Mouse (Mus musculus) gastrocnemius, postnatal 25 days (tissue): Measurements from ENCODE around the gene Ptprh. TPM values are rescaled to one million over a fixed set of nuclear protein-coding genes. Genes with fewer than 3 reads are reported as not detected.

ENCODE experiments used
- DNase-seq: peaks from one replicate; pipeline ENCODE4 v3.0.0; 2022
- long read RNA-seq, 2 experiments: library from polyadenylated mRNA; stranded (forward); transcript quantifications; one replicate each; pipeline ENCODE4 v2.0.0; 2021
- total RNA-seq, 2 experiments: library from RNA; stranded (reverse); gene quantifications; 1 replicate in 1 of 2; 2 replicates in 1 of 2; pipeline ENCODE4 v1.2.3; 2021

Gene Ptprh
- total RNA-seq: not detected
- long read RNA-seq, experiment 1: 0 reads
- long read RNA-seq, experiment 2: 0 reads

- no peak for DNase-seq
Measured at GRCm38 (mm10) chr7:4603873-4604272, at the start of gene Ptprh. TSS of gene Ptprh (minus strand) at chr7:4604041.

DNA sequence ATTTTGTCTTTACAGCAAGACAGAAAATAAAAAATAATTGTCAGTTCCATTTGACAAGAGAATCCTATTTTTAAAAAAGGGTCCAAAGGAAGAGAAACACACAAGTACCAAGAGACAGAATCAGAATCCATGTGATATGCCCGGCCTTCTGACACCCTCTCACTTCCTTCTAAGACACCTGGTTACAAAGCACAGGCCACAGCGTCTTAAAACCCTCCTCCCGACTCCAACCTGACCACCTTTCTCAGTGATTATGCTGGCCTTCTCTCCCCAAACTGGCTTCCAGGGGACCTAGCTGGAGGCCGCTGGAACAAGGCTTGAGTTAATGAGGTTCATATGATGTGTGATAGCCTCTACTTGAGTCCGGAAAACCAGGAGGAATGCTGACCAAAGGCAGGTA is 49.5 kb upstream of the Ptprh start:
- no peak for DNase-seq

- no peak for DNase-seq
Measured at GRCm38 (mm10) chr7:4652726-4653125, 48.9 kb upstream of the Ptprh start.

GRCm38 (mm10) chr7:4651581-4651980 is 47.7 kb upstream of the Ptprh start:
- DNase-seq: no peak

- no peak for DNase-seq
Measured at GRCm38 (mm10) chr7:4647992-4648391, 44.2 kb upstream of the Ptprh start.

DNA sequence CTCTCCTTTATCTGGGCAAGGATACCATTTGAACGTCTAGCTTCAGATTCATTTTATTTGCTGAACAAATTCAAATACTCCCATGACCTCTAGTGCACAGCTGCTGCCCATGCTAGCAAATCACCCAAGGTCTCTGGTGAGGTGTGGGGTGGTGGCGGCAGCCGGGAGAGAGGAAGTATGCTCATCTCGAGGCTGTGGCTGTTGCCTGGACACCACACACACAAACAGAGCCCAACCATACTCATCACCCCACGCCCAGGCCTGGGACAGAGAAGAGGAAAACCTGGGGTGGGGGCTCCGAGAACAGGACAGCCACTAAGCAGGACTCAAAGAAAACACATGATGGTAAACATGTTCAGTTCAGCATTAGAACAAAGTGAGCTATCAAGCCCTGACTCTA is 43.5 kb upstream of the Ptprh start:
- DNase-seq: no peak

DNA sequence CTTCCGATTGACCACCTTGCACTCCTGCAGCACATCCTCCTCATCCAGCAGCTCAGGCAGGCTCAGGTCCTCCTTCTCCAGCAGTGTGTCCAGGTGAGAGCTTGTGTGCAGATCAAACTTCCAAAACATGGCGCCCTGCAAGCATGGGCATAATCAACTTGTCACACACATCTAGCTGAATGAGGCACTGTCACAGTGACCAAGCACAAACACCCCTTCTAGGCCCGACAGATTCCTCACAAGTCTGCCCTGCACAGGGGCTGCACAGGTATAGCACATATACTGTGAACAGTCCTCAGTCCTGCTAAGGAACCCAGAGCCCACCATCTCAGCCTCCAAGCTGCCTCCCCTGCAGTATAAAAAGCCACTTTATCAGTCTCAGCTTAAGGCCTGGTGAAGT is 43.0 kb upstream of the Ptprh start:
- DNase-seq: no peak

DNA sequence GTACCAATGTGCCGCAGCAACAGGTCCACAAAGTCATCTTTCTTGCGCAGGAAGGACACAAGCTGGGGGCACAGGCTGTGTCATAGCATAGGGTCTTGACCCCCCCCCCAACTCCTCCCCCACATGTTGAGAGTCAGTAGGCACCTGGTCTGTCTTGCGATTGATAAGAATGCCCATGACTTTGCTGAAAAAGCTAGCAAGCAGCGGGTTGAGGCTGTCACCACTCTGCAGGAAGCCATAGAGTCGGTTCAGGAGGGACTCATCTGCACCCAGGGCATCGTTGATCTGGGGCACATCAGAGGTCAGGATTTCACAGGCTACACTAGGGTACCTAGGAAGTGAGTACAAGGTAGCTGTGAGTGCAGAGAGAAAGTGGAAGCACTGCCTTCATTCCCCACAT is 39.4 kb upstream of the Ptprh start:
- no peak for DNase-seq

DNA sequence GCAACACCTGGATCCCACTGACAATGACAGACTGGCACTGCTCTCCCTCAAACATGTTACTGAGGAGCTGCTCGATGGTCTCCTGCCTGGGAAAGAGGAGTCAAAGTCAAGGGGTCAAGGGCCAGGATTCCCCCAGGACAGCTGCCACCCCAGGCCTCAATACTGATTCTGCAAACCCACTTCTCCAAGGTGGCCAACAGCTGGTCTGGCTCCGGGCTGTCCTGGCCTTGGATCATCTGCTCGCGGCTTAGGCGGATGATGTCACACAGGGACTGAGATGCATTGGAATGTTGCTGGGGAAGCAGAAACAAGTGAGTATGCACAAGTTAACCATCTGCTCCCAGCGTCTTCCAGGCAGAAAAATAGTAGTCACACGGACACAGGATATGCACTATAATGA is 38.1 kb upstream of the Ptprh start:
- no peak for DNase-seq

DNA sequence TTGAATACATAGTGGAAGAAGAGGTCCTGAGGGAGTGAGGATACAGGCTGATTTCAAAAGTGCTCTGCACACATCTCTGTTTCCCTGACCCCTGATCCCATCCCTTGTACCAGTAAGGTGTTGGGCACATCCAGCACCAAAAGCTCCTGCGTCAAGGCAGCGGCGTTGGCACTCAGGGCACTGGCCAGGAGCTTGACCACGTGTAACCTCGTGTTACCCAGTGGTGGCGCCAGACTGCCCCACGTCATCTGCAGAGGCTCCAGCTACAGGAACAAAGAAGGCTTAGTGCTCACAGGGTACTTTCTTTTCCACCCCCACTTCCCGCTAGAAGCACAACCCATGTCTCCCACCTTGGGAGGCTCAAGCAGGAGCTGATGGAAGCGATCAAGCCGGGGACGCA is 37.3 kb upstream of the Ptprh start:
- no peak for DNase-seq

- DNase-seq: no peak
Measured at GRCm38 (mm10) chr7:4636179-4636578, 32.3 kb upstream of the Ptprh start.

DNA sequence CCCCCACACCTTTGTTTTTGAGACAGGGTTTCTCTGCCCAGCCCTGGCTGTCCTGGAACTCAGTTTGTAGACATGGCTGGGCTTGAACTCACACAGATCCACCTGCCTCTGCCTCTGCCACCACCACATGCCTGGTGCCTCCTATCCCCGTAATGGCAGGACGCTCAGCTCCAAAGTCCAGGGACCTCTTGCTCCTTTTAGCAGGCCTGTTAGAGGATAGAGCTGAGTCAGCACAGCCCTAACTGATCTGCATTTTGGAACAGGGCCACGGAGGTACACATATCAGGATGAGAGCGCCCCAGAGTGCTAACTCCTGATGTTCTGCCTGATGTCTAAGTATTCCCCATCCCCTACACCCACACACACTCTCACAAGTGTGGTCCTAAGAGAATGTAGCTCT is 27.2 kb upstream of the Ptprh start, which contains the start of gene Tmem86b:
Gene Tmem86b, minus strand, starts transcription at position 392 of the 400 bp plus-strand sequence.
- DNase-seq: no peak

GRCm38 (mm10) chr7:4630198-4630597 is 26.4 kb upstream of the Ptprh start:
- no peak for DNase-seq

GRCm38 (mm10) chr7:4629586-4629985 is 25.7 kb upstream of the Ptprh start:
- DNase-seq: no peak

DNA sequence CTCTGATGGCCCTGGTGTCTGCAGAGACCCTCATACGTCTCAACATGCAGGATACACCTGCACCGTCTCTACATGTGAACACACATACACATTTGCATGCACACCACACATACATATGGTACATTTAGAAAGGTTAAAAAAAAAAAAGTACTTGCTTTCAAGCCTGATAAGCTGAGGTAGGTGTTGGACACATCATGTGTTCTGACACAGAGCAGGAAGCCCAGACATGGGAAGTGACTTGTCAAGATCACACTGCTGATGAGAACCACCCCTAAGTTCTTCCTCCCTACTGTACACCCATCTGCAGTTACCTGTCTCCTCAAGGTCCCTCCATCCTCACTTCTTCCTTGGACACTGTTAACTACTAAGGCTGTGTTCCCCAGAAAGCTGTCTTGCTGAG is 22.1 kb upstream of the Ptprh start:
- DNase-seq: no peak

DNA sequence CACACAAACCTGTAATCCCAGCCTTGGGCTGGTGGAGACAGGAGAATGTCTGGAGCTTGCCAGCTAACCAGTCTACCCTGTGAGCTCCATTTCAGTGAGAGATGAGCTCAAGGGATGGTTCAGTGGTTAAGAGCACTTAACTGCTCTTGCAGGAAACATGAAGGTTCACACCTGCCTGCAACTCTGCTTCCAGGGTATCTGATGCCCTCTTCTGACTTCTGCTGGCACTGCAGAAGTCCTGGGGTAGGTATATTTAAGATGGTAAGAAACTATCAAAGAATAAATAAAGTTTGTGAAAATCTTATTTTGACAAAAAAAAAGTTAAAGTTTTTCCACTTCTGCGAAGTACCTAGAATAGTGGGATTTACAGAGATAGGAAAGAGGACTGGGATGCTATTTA is 20.5 kb upstream of the Ptprh start:
- no peak for DNase-seq

DNA sequence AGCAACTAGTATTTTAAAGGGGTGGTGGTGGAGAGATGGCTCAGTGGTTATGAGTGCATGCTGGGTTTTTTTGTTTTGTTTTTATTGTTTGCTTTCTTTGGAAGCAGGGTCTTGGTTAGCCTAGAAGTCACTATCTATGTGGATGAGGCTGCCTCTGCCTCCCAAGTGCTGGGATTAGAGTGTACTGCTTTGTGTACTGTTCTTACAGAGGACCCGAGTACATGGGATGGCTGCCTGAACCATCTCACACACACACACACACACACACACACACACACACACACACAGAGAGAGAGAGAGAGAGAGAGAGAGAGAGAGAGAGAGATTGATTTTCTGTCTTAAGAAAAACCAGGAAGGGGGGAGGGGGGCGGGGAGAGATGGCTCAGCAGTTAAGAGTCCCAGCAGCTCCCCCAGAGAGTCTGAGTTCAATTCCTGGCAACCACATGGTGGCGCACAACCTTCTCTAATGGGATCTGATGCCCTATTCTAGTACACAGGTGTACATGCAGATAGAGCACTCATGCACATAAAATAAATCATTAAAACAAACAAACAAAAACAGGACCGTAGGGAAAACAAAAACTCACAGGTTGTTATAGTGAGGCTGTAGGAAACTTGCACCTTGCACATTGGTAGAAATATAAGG is 19.8 kb upstream of the Ptprh start:
- no peak for DNase-seq

GRCm38 (mm10) chr7:4619979-4620378 is 16.1 kb upstream of the Ptprh start:
- no peak for DNase-seq

DNA sequence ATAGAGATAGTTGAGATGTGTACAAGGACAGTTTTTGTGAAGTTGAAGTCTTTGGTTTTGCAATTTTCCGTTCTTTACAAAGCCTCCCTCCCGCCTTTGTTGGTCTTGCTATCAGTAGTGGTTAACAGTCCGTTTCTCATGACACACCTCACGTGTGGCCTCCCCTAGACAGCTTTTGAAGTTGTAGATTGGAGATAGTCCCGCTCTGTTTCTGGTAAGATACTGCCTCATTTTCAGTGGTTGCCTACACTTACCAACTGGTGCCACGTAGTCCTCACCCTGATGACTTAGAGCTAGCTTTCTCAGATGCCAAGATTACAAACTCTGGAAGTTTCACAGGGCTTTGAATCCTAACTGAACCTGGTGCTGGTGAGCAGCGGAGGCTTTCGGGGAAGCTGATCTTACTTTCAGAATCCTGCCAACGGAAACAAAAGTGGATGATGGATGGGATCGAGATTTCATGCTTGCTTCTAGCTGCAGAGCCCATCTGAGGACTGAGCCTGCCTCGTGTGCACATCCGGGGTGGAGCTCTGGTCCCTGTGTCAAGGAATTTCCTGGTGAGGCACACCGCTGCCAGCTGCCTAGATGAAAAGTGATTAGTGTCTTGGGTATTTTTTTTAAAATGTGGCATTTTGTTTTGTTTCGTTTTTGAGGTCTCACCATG is 10.0 kb upstream of the Ptprh start:
- no peak for DNase-seq

- DNase-seq: no peak
Measured at GRCm38 (mm10) chr7:4612956-4613355, 9.1 kb upstream of the Ptprh start.

- DNase-seq: no peak
Measured at GRCm38 (mm10) chr7:4612386-4612785, 8.5 kb upstream of the Ptprh start.

GRCm38 (mm10) chr7:4611921-4612341 is 8.1 kb upstream of the Ptprh start:
- no peak for DNase-seq

GRCm38 (mm10) chr7:4611511-4611910 is 7.7 kb upstream of the Ptprh start:
- DNase-seq: no peak

DNA sequence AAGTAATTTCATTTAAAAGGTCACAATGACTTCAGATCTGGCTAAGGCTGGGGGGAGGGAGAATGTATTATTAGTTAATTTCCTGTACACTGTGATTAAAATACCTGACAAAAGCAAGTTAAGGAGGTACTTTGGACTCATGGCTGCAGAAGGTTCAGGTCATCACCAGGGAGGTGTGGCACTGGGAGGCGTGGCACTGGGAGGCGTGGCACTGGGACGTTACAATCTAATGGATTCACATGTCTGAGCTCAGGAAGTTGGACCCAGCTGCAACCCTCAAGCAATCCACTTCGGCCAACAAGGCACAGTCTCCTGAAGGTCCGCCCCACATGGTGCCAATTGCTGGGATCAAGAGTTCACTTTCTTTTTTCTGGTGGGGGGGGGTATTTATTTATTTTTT is 4.2 kb upstream of the Ptprh start:
- no peak for DNase-seq
